14 mouse cellular contexts compared by ENCODE assay signal in the genomic region with DNA sequence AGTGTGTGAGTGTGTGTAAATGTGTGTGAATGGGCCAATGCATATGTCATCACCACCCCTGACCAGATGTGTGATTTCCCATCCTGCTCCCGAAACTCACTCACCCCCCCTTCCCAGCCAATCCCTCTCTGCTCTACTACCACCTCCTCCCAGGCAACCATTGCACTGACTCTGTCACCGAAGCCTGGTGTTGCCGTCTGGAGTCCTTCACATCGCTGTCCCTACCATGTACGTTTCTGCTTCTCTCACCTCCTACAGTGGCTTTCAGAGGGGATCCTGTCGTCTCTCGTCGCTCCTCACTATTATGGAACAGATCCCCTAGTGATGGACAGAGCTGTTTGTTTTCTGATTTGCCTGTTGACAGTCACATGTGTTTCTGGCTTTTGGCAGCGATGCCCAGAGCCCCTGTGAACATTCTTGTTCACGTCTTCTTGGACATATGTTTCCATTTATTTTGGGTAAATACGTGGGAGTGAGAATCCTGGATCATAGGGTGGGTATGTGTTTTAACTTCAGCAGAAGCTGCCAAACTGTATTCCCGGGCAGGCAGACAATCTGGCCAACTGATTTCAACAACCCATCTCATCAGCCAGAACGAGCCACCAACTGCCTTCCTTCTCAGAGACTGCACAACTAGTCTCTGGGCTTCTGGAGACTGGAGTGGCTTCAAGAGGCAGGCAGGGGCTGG.
A peak's percentile ranks its signal among the peaks of the same experiment; 100 is the strongest.
DNase-seq lines count a peak whose midpoint lies in the region; ATAC-seq lines count a peak whose summit lies in the region.
"Had no signal": no experiment of that assay in that cellular context is flagged by ENCODE, and none has a peak within 500 bp of the region (broad histone marks: within the 10 kb centered on the region; RNA-seq: fewer than 3 reads in every experiment).

No protein-coding gene starts in this region.

- H3K4me1 ChIP-seq in heart, embryonic 12.5 days (replicated peaks) = peaks cover 27% of the 10 kb centered on the region
- H3K4me1 ChIP-seq: hindbrain, embryonic 15.5 days; midbrain, embryonic 12.5 days; neural tube, embryonic 15.5 days had no signal

- no peak overlapping the region for H3K27ac ChIP-seq in heart, embryonic 12.5 days (ENCODE audit: poor library complexity, severe bottlenecking)
- H3K27ac ChIP-seq: embryonic facial prominence, embryonic 13.5 days; hindbrain, embryonic 15.5 days; liver, embryonic 14.5 days; midbrain, embryonic 12.5 days; neural tube, embryonic 15.5 days had no signal

- H3K36me3 ChIP-seq in heart, embryonic 12.5 days = peaks cover 33% of the 10 kb centered on the region
- H3K36me3 ChIP-seq: embryonic facial prominence, embryonic 13.5 days; hindbrain, embryonic 15.5 days; neural tube, embryonic 15.5 days had no signal

- WGBS in heart, embryonic 12.5 days = 36% methylated on average over 13 of the region's 13 CpGs

- H3K4me3 ChIP-seq in heart, embryonic 12.5 days = no peak overlapping the region
- H3K4me3 ChIP-seq: embryonic facial prominence, embryonic 13.5 days; hindbrain, embryonic 15.5 days; midbrain, embryonic 12.5 days; neural tube, embryonic 15.5 days had no signal

- ATAC-seq in heart, embryonic 12.5 days (ENCODE audit: insufficient number of reproducible peaks, low FRiP score) = no peak

- H3K27me3 ChIP-seq in heart, embryonic 12.5 days (replicated peaks) = peaks cover 13% of the 10 kb centered on the region

- DNase-seq in heart, postnatal 4 days = peak; percentile 26
- DNase-seq in fibroblast of lung, adult 2 months (ENCODE audit: low read depth) = peak; percentile 63
- DNase-seq in layer of hippocampus, adult 18-20 months (ENCODE audit: low spot score in 2 of 2) = peak; percentile 62 to 77
- DNase-seq in right cerebral cortex, adult 2 months (ENCODE audit: low spot score in 2 of 2) = peak; percentile 54 to 62
- no peak for DNase-seq in ovary, postnatal 10 days (ENCODE audit: low spot score)
- no peak for DNase-seq in kidney, adult 8-10 months
- DNase-seq: kidney, postnatal 14 days; thymus, postnatal 14 days had no signal

- H3K9me3 ChIP-seq in heart, embryonic 12.5 days (replicated peaks) = no peaks in the 10 kb centered on the region
- H3K9me3 ChIP-seq: embryonic facial prominence, embryonic 13.5 days; hindbrain, embryonic 15.5 days; midbrain, embryonic 12.5 days; neural tube, embryonic 15.5 days had no signal

- H3K9ac ChIP-seq in heart, embryonic 12.5 days = no peak overlapping the region
- H3K9ac ChIP-seq: embryonic facial prominence, embryonic 13.5 days; hindbrain, embryonic 15.5 days; liver, embryonic 14.5 days; midbrain, embryonic 12.5 days; neural tube, embryonic 15.5 days had no signal

- no peak overlapping the region for H3K4me2 ChIP-seq in heart, embryonic 12.5 days
- H3K4me2 ChIP-seq: embryonic facial prominence, embryonic 13.5 days; hindbrain, embryonic 15.5 days; midbrain, embryonic 12.5 days; neural tube, embryonic 15.5 days had no signal

Comparison
In these comparisons a context has a peak if more than half of its experiments do, and no peak if none do; other contexts are left out.
1. DNase-seq: peak in heart, postnatal 4 days (single experiment), fibroblast of lung, adult 2 months (single experiment), layer of hippocampus, adult 18-20 months (2 of 2) and right cerebral cortex, adult 2 months (2 of 2); none in ovary, postnatal 10 days (single experiment) and kidney, adult 8-10 months (0 of 2).